Mouse (Mus musculus): Measurements from ENCODE around the gene Olfr222. TPM values are rescaled to one million over a fixed set of nuclear protein-coding genes. Genes with fewer than 3 reads are reported as not detected.
A peak's percentile ranks its signal among the peaks of the same experiment; 100 is the strongest.

The Olfr222 gene
- total RNA-seq, 1 experiment from 2014 or later, result not detected

- no peak for DNase-seq
These were observed 35.9 kb downstream of the Olfr222 start for GRCm38 (mm10) chr11:59540123-59540522.

GRCm38 (mm10) chr11:59538387-59538786 is 37.6 kb downstream of the Olfr222 start:
- DNase-seq, result peak; percentile 76

GRCm38 (mm10) chr11:59537218-59538130 is 38.6 kb downstream of the Olfr222 start:
- DNase-seq, result peak; percentile 50

GRCm38 (mm10) chr11:59531562-59531961 is 44.5 kb downstream of the Olfr222 start:
- no peak for DNase-seq

- no peak for DNase-seq
These were observed 45.0 kb downstream of the Olfr222 start for GRCm38 (mm10) chr11:59530870-59531535.

- no peak for DNase-seq
These were observed 45.8 kb downstream of the Olfr222 start for GRCm38 (mm10) chr11:59530221-59530620.

- peak; percentile 65 for DNase-seq
These were observed 49.5 kb downstream of the Olfr222 start, which contains the start of gene Zkscan17 for GRCm38 (mm10) chr11:59526472-59527080. TSS of gene Zkscan17 (minus strand) at chr11:59526751.

- DNase-seq, result peak; percentile 87
These were observed 50.8 kb downstream of the Olfr222 start for GRCm38 (mm10) chr11:59525237-59525636.

- no peak for DNase-seq
These were observed 51.9 kb downstream of the Olfr222 start for GRCm38 (mm10) chr11:59524150-59524549.

Other genes with a start within 250 kb of the Olfr222 start
- gene Prss38, start 200.6 kb downstream of the Olfr222 start, total RNA-seq (2021), result not detected in 2 replicates
- 7.9 and 9.5 TPM in 2 replicates for gene Jmjd4, start 126.2 kb downstream of the Olfr222 start, total RNA-seq (2021)
- 59.3 and 60.9 TPM in 2 replicates for gene Snap47, start 125.0 kb downstream of the Olfr222 start, total RNA-seq (2021)
- gene Zfp867, start 103.8 kb downstream of the Olfr222 start, total RNA-seq (2021), result 4.2 and 4.7 TPM in 2 replicates
- gene Zkscan17, start 49.5 kb downstream of the Olfr222 start, total RNA-seq (2021), result 19.9 and 22.8 TPM in 2 replicates
- gene Nlrp3, start 34.7 kb downstream of the Olfr222 start, total RNA-seq (2021), result 0.56 and 0.64 TPM in 2 replicates
- gene Olfr223, start 17.1 kb upstream of the Olfr222 start, total RNA-seq (2021), result not detected in 2 replicates
- 226 TPM in 2 replicates for gene Mprip, start 85.1 kb upstream of the Olfr222 start, total RNA-seq (2021)
- 5.0 and 5.4 TPM in 2 replicates for gene Pld6, start 211.4 kb upstream of the Olfr222 start, total RNA-seq (2021)
- 51.2 and 57.3 TPM in 2 replicates for gene Flcn, start 233.8 kb upstream of the Olfr222 start, total RNA-seq (2021)